Mouse (Mus musculus) bone marrow macrophage, adult 2 months (primary cell): ENCODE measurements around the gene Ddost. TPM values are rescaled to one million over a fixed set of nuclear protein-coding genes. Genes with fewer than 3 reads are reported as not detected.

Source experiments
- H3K27ac ChIP-seq: 2 replicates; pipeline ENCODE4 v1.5.1; 2012; ENCODE audit warnings: low read depth, low read length; ENCODE audit not compliant: insufficient read depth
- H3K4me1 ChIP-seq: 2 replicates; pipeline ENCODE4 v1.6.1; 2012; ENCODE audit warnings: low read length; ENCODE audit not compliant: control insufficient read depth, insufficient read depth
- H3K4me3 ChIP-seq: 2 replicates; pipeline ENCODE4 v1.5.1; 2012; ENCODE audit warnings: mild to moderate bottlenecking, low read length, moderate library complexity; ENCODE audit not compliant: insufficient read depth
- CTCF ChIP-seq: IDR thresholded peaks from 2 replicates; pipeline ENCODE4 v1.5.1; 2012; ENCODE audit warnings: low read depth, mild to moderate bottlenecking, low read length, moderate library complexity
- POLR2A ChIP-seq: IDR thresholded peaks from 2 replicates; pipeline ENCODE4 v1.6.1; 2012; ENCODE audit warnings: mild to moderate bottlenecking, low read depth, low read length, borderline replicate concordance
- polyA plus RNA-seq: library from polyadenylated mRNA; stranded (reverse); fragments of >200 nt; gene quantifications from 2 replicates; pipeline ENCODE4 v1.2.4, GENCODE M21; 2012; ENCODE audit not compliant: missing spikeins, insufficient read depth, insufficient read length

The Ddost gene
- polyA plus RNA-seq, 1 experiment = 119 TPM

DNA sequence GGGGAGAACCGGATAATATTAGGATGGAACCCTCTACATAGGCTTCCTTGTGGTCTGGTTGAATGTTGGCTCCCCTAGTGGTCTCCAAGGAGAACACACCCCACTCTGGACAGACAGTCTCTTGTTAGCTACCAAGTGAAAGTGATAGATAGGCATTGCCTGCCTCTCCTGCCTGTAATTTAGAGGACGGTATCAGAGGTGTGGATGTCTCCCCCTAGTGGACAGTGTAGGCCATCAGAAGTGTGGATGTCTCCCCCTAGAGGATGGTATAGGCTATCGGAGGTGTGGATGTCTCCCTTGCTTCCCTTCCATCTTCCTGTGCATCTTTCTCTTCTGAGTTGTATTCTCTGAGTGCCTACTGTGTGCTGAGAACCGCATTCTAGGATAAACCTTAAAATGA, 21.7 kb upstream of the Ddost start:
- Histone ChIP-seq H3K27ac (no peak overlapping the region), H3K4me3 (no peak overlapping the region), H3K4me1 (no peaks in the 10 kb centered on the region)
- TF ChIP-seq POLR2A (no peak), CTCF (peak; percentile 97)

DNA sequence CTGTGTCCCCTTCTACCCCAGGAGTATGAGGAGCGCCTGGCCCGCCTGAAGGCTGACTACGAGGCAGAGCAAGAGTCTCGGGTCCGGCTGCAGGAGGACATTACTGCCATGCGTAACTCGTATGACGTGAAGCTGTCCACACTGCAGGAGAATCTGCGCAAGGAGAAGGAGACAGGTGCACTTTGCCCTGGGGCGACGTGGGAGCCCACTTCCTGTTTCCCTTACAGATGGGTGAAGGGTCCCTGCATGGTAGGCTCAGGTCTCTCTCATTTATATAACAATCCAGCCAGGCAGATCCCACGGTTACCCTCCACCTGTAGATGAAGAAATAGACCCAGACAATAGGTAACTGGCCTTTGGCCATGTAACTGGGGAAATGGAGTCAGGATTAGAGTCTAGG, 18.1 kb upstream of the Ddost start:
- Histone ChIP-seq H3K4me3 (no peak overlapping the region), H3K4me1 (peaks cover 8% of the 10 kb centered on the region), H3K27ac (no peak overlapping the region)
- TF ChIP-seq POLR2A (no peak), CTCF (no peak)

DNA sequence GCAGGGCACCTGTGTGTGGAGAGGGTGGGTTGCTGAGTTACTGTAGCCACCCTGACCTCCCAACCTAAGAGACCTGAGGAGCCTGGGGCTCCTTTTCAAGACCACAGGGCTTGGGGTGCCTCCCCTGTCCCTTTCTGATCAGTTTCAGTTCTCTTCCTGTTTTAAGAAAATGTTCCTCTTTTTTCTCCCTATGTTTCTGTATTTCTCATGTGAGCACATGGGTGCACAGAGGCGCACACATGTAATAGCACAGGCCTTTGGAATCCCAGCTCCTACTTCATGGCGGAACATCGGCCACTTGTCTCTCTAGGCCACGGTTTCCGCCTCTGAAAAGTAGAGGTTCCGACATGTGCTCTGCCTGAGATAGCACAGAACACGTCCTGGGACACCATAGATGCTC, 15.8 kb upstream of the Ddost start:
- no peak overlapping the region for H3K27ac ChIP-seq
- TF ChIP-seq POLR2A (no peak), CTCF (no peak)
- no peak overlapping the region for H3K4me3 ChIP-seq
- peaks cover 8% of the 10 kb centered on the region for H3K4me1 ChIP-seq

DNA sequence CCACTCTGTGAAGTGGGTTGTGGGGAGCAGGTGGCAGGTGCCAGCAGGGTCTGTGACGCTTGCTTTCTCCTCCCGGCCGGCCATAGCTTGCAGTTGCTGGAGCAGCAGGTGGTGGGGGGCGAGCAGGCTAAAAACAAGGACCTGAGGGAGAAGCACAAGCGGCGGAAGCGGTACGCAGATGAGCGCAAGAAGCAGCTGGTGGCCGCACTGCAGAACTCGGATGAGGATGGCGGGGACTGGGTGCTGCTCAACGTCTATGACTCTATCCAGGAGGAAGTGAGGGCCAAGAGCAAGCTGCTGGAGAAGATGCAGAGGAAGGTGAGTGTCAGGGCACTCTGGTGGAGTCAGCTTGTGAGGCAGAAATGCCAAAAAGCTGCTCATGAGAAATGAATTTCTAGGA, 12.5 kb upstream of the Ddost start:
- Histone ChIP-seq H3K4me3 (no peak overlapping the region), H3K4me1 (peaks cover 8% of the 10 kb centered on the region), H3K27ac (no peak overlapping the region)
- TF ChIP-seq CTCF = no peak
- TF ChIP-seq POLR2A = no peak

DNA sequence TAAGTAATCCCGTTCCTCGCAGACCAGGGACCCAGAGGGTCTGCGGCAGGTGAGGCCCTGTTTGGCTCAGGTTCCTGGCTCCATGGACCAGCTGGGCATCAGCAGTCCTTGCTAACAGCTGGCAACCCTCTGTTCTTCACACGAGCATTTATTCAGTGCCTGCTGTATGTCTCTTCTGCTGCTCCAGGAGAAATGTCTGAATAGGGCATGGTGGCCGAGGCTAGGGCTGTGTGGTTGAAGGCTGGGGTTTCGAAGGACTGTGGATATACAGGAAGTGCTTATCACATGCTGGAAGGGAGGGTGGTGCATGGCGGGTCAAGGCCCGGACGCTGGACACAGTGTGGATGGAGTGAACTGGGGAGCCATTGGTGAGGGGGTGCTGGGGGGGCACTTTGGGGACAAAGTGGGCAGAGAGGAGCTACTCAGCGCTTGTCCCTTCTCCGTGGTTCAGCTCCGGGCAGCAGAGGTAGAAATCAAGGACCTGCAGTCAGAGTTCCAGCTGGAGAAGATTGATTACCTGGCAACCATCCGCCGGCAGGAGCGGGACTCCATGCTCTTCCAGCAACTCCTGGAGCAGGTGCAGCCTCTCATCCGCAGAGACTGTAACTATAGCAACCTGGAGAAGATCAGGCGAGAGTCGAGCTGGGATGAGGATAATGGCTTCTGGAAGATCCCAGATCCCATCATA, 11.1 kb upstream of the Ddost start:
- Histone ChIP-seq H3K4me1 (peaks cover 5% of the 10 kb centered on the region), H3K27ac (no peak overlapping the region), H3K4me3 (no peak overlapping the region)
- TF ChIP-seq POLR2A = no peak
- TF ChIP-seq CTCF = no peak

DNA sequence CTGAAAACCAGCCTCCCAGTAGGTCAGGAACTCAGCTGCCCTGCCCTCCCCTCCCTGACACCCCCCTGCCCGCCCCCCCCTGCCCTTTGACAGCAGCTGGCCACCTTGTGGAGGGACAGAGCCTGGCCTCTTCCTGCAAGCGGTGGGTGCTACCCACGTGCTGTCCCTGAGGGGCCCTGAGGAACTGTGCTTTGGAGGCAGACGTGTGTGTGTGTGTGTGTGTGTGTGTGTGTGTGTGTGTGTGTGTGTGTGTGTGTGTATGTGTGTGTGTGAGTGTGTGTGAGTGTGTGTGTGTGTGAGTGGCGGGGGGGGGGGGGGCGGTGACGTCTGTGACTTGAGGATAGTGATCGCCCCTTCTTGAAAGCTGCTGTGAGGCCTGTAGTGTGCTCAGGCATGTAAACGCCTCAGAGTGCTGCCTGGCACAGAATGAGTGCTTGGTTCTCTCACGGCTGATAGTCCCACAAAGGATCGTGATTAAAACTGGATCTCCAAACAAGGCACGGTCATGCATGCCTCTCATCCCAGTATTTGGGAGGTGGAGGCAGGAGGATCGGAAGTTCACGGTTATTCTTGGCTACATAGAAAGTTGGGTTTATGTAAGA, 10.5 kb upstream of the Ddost start:
- no peak for TF ChIP-seq POLR2A
- Histone ChIP-seq H3K4me3 (no peak overlapping the region), H3K27ac (no peak overlapping the region), H3K4me1 (no peaks in the 10 kb centered on the region)

DNA sequence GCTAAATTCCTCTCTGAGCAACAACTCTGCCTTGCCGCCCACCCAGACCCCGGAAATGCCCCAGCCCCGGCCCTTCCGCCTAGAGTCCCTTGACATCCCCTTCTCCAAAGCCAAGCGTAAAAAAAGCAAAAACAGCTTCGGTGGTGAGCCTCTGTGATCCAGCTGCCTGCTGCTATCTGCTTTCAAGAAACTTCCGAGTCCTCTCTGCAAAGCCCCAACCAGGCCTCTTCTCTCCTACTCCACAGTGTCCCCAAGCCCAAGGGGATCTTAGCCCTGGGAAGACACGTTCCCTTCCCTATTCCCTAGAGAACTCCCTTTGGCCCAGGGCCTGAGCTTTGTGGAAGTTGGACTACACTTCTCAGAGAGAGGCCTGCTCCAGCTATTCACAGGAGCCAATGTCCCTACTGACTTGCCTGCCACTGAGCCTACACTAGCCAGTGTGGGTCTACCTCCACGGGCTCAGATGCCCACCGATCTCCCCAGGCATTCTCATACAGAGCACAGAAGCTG, 3.2 kb upstream of the Ddost start:
- TF ChIP-seq POLR2A (no peak), CTCF (no peak)
- H3K4me1 ChIP-seq = peaks cover 10% of the 10 kb centered on the region
- H3K4me3 ChIP-seq = no peak overlapping the region
- no peak overlapping the region for H3K27ac ChIP-seq

DNA sequence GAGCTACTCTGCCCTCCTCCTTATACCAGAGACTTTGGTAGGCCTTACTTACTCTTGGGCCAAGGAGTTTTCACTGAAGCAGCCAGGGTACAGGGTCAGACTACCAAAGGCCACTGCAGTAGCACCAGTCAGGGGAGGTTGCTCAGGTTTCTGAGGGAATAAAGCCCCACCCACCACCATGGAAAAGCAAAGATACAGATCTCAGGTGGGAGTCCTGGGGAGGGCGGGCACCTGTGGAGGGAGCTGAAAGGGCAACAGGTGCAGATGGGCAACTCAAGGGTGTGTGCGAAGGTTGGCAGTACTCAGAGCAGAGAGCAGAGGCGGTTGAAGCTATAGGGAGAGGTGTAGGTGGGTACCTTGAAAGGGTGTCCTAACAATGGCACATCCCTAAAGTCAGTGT, 1.5 kb upstream of the Ddost start:
- TF ChIP-seq POLR2A (no peak), CTCF (no peak)
- no peak overlapping the region for H3K4me3 ChIP-seq

DNA sequence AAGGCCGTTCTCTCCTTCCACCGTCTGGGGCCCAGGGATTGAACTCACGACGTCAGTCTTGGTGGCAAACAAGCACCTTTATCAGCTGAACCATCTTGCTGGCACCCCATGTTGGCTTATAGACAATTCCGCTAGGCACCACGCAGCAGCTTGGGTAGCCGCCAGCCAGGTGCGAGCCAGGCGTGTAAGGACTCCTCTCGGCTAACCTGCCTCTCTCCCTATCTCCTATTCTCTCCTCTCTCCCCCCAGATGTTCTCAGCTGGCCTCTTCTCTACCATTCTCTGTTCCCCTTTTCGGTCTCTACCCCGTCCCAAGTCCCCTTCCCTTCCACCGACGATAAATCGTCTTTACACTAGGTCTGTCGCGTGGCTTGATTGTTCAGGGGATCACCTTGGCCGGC, 788 bp upstream of the Ddost start:
- H3K27ac ChIP-seq = peak overlapping the region; percentile 59
- H3K4me3 ChIP-seq = peak overlapping the region; percentile 89
- peaks cover 20% of the 10 kb centered on the region for H3K4me1 ChIP-seq
- no peak for TF ChIP-seq CTCF
- no peak for TF ChIP-seq POLR2A

More for the DNA sequence above, 1.5 kb upstream of the Ddost start:
- no peak overlapping the region for H3K27ac ChIP-seq
- peaks cover 20% of the 10 kb centered on the region for H3K4me1 ChIP-seq

DNA sequence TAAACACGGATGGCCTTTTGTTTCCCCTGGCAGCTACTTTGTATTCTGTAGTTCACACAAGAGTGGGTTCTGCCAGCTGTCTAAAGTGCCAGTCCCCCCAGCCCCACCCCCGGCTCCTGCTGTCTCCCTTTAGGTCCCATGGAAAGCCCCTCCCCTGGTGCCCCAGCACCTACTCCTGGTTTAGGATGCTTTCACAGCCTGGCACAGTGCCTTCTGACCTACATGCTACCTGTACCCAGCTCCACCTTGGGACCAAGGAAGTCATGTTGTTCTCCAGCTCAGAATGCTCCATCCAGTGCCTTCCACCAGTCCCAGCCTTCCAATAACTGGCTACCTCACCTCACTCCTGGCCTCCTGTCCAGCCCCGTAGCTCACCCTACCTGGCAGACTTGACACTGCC, 2.5 kb downstream of the Ddost start:
- H3K4me3 ChIP-seq = no peak overlapping the region
- TF ChIP-seq POLR2A (no peak), CTCF (no peak)

More for the DNA sequence above, 2.5 kb downstream of the Ddost start:
- H3K4me1 ChIP-seq = peaks cover 20% of the 10 kb centered on the region
- H3K27ac ChIP-seq = no peak overlapping the region
